Mouse (Mus musculus) right cerebral cortex, postnatal 36 days (tissue): ENCODE data around the gene Tpmt.

Source experiments
- DNase-seq, 2 experiments: peaks; one replicate each; pipeline ENCODE4 v3.0.0; 2022; ENCODE audit warnings: low spot score in 2 of 2, mixed read lengths in 1 of 2

The Tpmt gene

GRCm38 (mm10) chr13:47044617-47044947 lies at the start of gene Tpmt:
Tpmt (minus strand) TSS chr13:47044737.
- no peak for DNase-seq

DNA sequence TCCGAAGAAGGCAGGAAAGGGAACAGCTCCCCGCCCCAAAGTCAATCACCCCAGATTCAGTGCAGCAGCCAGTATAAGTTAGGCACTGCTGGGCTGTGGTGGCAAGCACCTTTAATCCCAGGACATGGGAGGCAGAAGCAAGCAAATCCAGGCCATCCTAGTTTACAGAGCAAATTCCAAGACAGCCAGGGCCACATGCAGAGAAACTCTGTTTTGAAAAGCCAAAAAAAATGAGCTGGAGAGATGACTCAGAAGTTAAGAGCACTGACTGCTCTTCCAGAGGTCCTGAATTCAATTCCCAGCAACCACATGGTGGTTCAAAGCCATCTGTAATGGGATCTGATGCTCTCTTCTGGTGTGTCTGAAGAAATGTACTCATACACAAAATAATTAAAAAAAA lies 49.3 kb upstream of the Tpmt start:
- DNase-seq, result no peak

- no peak for DNase-seq
Measured at GRCm38 (mm10) chr13:47089271-47089670, 44.7 kb upstream of the Tpmt start.

GRCm38 (mm10) chr13:47088433-47088832 lies 43.9 kb upstream of the Tpmt start:
- no peak for DNase-seq

- no peak for DNase-seq
Measured at GRCm38 (mm10) chr13:47080905-47081505, 36.5 kb upstream of the Tpmt start.

DNA sequence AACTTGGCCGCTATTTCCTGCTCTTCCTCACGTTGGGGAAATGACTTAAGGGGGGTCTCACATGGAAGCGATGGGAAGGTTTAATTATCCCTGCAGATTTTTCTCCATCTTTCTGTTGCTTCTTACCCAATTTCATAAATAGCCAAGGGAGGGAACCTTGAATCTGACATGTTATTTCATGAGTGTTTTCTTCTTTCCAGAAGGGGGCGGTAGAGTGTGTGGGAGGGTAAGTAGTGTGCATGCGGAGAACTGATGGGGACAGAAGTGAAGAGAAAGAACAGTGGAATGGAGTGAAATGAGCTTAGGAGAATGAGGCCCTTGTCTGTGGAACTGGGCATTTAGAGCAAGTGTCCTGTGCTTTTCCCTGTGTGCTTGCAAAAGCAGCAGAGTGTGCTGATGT lies 34.3 kb upstream of the Tpmt start:
- DNase-seq, result no peak

- no peak for DNase-seq
Measured at GRCm38 (mm10) chr13:47077367-47077766, 32.8 kb upstream of the Tpmt start.

GRCm38 (mm10) chr13:47076156-47076555 lies 31.6 kb upstream of the Tpmt start:
- DNase-seq, result no peak

- DNase-seq, result no peak
Measured at GRCm38 (mm10) chr13:47072484-47072883, 27.9 kb upstream of the Tpmt start.

DNA sequence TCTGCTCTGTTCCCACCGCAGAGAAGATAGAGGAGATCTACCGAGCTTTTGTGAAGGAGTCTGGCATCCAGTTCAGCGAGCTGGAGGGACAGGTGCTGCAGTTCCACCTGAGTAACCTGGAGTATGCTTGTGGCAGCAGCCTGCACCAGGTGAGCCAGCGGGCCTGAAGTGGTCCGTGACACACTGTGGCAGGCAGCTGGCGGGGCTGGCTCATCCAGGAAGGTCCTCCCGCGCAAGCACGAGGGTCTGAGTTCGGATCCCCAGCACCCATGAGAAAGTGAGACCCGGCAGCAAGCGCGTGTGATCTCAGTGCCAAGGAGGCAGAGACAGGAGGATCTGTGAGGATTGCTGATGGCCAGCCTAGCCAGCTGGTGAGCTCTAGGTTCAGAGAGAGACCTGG lies 27.3 kb upstream of the Tpmt start:
- no peak for DNase-seq

- DNase-seq, result no peak
Measured at GRCm38 (mm10) chr13:47070329-47071080, 26.0 kb upstream of the Tpmt start.

- DNase-seq, result no peak
Measured at GRCm38 (mm10) chr13:47067001-47067400, 22.5 kb upstream of the Tpmt start.

GRCm38 (mm10) chr13:47066516-47066915 lies 22.0 kb upstream of the Tpmt start:
- no peak for DNase-seq

GRCm38 (mm10) chr13:47063985-47064760 lies 19.6 kb upstream of the Tpmt start:
- DNase-seq, result no peak

GRCm38 (mm10) chr13:47062756-47063155 lies 18.2 kb upstream of the Tpmt start:
- no peak for DNase-seq

- no peak for DNase-seq
Measured at GRCm38 (mm10) chr13:47056781-47057180, 12.2 kb upstream of the Tpmt start.

GRCm38 (mm10) chr13:47056126-47056525 lies 11.6 kb upstream of the Tpmt start:
- DNase-seq, result peak; percentile 78 to 79

- no peak for DNase-seq
Measured at GRCm38 (mm10) chr13:47053971-47054370, 9.4 kb upstream of the Tpmt start.

DNA sequence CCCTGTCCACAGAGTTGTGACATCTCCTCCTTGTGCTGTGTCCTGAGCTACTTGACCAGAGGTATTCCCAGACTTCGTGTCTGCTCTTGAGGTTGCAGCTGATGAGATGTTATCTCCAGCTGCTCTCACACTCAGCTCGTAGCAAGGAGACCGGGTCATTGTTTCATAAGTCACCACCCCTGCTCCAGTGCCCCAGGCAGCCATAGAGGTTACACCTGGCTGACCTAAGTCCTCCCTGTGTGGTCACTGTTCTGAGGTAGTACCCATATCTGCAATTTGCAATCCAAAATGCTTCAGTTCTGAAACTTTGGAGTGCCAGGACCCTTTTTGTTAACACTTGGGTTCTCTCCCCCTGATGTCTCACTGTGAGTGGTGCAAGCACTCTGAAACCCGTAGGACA lies 5.5 kb upstream of the Tpmt start:
- DNase-seq, result no peak

DNA sequence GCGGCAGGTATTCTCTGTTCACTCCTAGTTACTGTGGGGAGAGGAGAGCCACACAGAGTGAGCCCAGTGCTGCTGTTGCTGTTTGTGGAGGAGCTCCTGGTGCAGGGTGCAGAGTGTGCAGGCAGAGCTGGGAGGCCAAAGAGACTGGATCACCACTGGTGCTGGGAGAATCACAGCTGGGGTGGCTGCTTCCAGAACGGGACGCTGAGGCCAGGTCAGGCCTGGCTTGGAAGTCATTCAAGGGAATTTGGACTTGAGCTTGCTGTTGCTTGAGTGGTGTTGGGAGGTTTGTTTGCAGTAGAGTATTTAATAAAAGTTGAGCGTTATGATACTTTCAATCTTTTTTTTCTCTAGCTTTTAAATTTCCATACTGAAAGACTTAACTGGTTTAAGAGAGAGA lies 3.5 kb upstream of the Tpmt start:
- no peak for DNase-seq

DNA sequence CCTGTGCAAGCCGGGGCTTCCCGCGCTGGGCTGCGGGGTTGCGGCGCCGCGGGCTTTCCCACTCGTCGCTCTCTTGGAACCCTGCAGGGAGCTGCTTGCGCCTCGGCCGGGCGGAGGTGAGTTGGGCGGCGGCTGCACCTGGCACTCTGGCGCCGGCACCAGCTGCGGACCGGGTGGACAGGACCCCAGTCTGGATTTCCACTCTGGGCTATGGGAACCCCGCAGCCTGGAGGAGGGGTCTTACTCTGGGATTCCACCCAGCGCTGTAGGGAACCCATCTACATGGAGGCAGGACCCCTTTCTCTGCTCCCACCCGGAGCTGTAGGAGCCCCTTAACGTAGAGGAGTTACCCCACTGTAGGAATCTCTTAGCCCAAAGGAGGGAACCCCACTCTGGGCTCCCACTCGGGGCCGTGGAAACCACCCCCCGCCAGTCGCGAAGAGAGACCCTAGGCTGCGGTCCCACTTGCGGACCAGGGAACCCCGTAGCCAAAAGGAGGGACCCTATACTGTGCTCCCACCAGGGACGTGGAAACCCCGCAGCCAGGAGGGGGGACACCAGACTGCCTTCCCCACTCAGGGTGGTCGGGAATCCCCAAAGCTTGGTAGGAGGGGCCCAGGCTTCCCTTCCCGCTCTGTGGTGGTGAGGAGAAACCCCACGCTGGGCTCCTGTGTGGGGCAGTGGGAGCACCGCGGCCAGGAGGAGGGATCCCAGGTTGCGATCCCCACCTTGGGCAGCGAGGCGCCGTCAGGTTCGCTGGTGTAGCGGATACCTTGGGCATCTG lies 512 bp downstream of the Tpmt start:
- DNase-seq, result peak in 1 of 2 experiments; percentile 14

DNA sequence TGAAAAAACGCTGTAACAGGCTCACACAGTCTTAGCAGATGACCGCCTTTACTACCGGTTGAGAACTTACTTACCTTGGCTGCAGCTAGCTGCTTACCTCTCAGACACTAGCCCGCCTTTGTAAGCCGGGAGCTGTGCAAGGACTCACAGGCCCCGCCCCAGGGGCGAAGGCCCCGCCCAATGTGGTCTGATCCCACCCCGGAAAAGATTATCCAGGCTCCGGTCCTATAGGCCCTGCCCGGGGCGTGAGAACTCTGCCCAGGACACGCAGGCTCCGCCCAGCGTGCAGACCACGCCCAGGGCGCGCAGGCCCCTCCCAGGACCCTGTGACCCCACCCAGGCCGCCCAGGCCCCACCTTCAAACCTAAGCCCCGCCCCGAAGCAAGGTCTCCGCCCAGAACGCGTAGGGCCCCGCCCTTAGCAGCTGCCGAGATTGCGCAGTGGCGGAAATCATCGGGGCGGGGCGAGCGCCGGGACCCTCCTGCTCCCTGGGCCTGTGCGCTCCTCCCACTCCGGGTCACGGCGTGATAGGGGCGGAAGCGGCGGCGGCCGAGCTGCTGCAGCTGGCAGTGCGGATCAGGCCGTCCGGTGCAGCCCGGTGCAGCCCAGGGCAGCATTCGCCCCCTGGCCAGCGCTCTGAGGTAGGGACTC lies 1.4 kb downstream of the Tpmt start, which contains the start of gene Kdm1b:
Gene Kdm1b (plus strand): TSS at position 470 of the 651 bp plus-strand sequence.
- DNase-seq, result peak; percentile 95 to 96
